Mouse (Mus musculus): ENCODE results near the gene Fcgr2b.

The Fcgr2b gene

GRCm38 (mm10) chr1:170926941-170927340 is 49.4 kb downstream of the Fcgr2b start:
- no peak for DNase-seq (ENCODE audit: low read depth)

GRCm38 (mm10) chr1:170924485-170924884 is 51.9 kb downstream of the Fcgr2b start:
- peak; percentile 12 for DNase-seq (ENCODE audit: low read depth)

- no peak for DNase-seq (ENCODE audit: low read depth)
These were observed 57.0 kb downstream of the Fcgr2b start for GRCm38 (mm10) chr1:170919308-170919707.

GRCm38 (mm10) chr1:170915657-170916056 is 60.7 kb downstream of the Fcgr2b start:
- DNase-seq (ENCODE audit: low read depth): no peak

GRCm38 (mm10) chr1:170912891-170913615 is 63.3 kb downstream of the Fcgr2b start, which contains the start of gene Fcrlb:
Gene Fcrlb, minus strand, starts transcription at chr1:170912941.
- DNase-seq (ENCODE audit: low read depth): no peak

GRCm38 (mm10) chr1:170911907-170912660 is 64.3 kb downstream of the Fcgr2b start:
- no peak for DNase-seq (ENCODE audit: low read depth)

Measured in naive thymus-derived CD4-positive, alpha-beta T cell, adult 2 months (primary cell).